Mouse (Mus musculus) olfactory bulb, adult 2 months (tissue): ENCODE results near the gene Ttc30b.

Experiments
- CTCF ChIP-seq: fragments of 200-500 bp; IDR thresholded peaks from 2 replicates; pipeline ENCODE4 v1.5.1; 2012; ENCODE audit warnings: low read depth, mild to moderate bottlenecking, low read length, moderate library complexity; ENCODE audit not compliant: insufficient read depth
- POLR2A ChIP-seq: fragments of 200-500 bp; IDR thresholded peaks from 2 replicates; pipeline ENCODE4 v1.6.1; 2012; ENCODE audit warnings: mild to moderate bottlenecking, low read depth, low read length, moderate library complexity; ENCODE audit not compliant: insufficient read depth

DNA sequence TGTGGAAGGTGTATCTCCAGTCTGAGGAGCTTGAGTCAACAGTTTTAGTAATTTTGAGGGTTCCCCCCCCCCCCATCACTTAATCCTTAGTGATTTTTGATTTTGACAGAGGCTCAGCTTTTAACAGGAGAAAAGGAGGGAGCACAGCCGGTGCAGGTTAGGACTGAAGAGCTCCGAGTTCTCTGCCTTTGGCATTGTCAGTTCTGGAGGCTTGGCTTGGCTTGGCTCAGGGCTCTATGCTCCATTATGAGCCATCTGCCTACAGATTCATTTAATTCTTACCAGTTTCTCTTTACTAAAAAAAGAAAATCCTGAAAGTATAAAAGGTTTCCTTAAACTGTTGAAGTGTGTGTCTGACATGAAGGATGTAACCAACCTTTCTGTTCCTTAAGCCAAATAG, 9.2 kb downstream of the Ttc30b start:
- TF ChIP-seq CTCF (no peak), POLR2A (no peak)
